Mouse (Mus musculus) midbrain, postnatal 0 days (tissue): ENCODE data around the gene Helz2. TPM values are rescaled to one million over a fixed set of nuclear protein-coding genes. Genes with fewer than 3 reads are reported as not detected.

Source experiments
- ATAC-seq: fragments of 200-750 bp; cut with Nextera tagmentation; 2 replicates; pipeline ENCODE4 v1.8.0; 2017; ENCODE audit warnings: moderate number of reproducible peaks, mild to moderate bottlenecking, moderate TSS enrichment, moderate library complexity; ENCODE audit not compliant: low FRiP score
- DNase-seq: peaks from one replicate; pipeline ENCODE4 v3.0.0-alpha.2; 2015; ENCODE audit warnings: low spot score
- H3K27ac ChIP-seq: fragments of 300-500 bp; sonication (generic); 2 replicates; pipeline ENCODE4 v1.5.1; 2014; ENCODE audit warnings: low read depth, mild to moderate bottlenecking, low read length, mixed read lengths
- H3K27me3 ChIP-seq: fragments of 300-500 bp; sonication (generic); 2 replicates; pipeline ENCODE4 v1.6.1; 2014; ENCODE audit warnings: low read length, control low read depth, mixed read lengths; ENCODE audit not compliant: insufficient read depth
- H3K36me3 ChIP-seq: fragments of 300-500 bp; sonication (generic); 2 replicates; pipeline ENCODE4 v1.6.1; 2014; ENCODE audit warnings: low read length, control low read depth, mixed read lengths; ENCODE audit not compliant: insufficient read depth
- H3K4me1 ChIP-seq: fragments of 300-500 bp; sonication (generic); 2 replicates; pipeline ENCODE4 v1.6.1; 2014; ENCODE audit warnings: mild to moderate bottlenecking, control low read depth, antibody characterized with exemption, low read length, mixed read lengths; ENCODE audit not compliant: insufficient read depth
- H3K4me2 ChIP-seq: fragments of 300-500 bp; sonication (generic); 2 replicates; pipeline ENCODE4 v1.6.1; 2014; ENCODE audit warnings: low read depth, mild to moderate bottlenecking, low read length, mixed read lengths; ENCODE audit not compliant: poor library complexity, severe bottlenecking
- H3K4me3 ChIP-seq: fragments of 300-500 bp; sonication (generic); 2 replicates; pipeline ENCODE4 v1.5.1; 2014; ENCODE audit warnings: low read depth, mild to moderate bottlenecking, low read length, moderate library complexity
- H3K9ac ChIP-seq: fragments of 300-500 bp; sonication (generic); replicated peaks from 2 replicates; pipeline ENCODE4 v1.6.1; 2014; ENCODE audit warnings: mild to moderate bottlenecking, low read length, moderate library complexity, mixed read lengths; ENCODE audit not compliant: poor library complexity, severe bottlenecking
- H3K9me3 ChIP-seq: fragments of 300-500 bp; sonication (generic); 2 replicates; pipeline ENCODE4 v1.6.1; 2016; ENCODE audit warnings: low read length, control low read depth
- CTCF ChIP-seq: IDR thresholded peaks from 2 replicates; pipeline ENCODE4 v1.5.1; 2016; ENCODE audit warnings: antibody characterized with exemption, mild to moderate bottlenecking
- WGBS: fragments of 180-500 bp; shearing (Covaris S2); extraction: QIAGEN DNeasy Blood & Tissue Kit; methylation state at CpG from one replicate; pipeline ENCODE4 v1.1.7; 2014; 5-methylcytosine and 5-hydroxymethylcytosine counted together
- polyA plus RNA-seq: library from polyadenylated mRNA; unstranded; fragments of >200 nt; fragmentation: Nextera tagmentation; extraction: Ambion mirVana; gene quantifications from 2 replicates; pipeline ENCODE4 v1.2.1, GENCODE M21; 2015
- total RNA-seq: library from RNA; depleted of rRNA; stranded (reverse); fragments of >200 nt; gene quantifications from 2 replicates; pipeline ENCODE4 v1.2.3, GENCODE M21; 2014

The Helz2 gene
- total and polyA plus RNA-seq, 2 experiments from 2014 or later = 0.16 to 3.7 TPM

DNA sequence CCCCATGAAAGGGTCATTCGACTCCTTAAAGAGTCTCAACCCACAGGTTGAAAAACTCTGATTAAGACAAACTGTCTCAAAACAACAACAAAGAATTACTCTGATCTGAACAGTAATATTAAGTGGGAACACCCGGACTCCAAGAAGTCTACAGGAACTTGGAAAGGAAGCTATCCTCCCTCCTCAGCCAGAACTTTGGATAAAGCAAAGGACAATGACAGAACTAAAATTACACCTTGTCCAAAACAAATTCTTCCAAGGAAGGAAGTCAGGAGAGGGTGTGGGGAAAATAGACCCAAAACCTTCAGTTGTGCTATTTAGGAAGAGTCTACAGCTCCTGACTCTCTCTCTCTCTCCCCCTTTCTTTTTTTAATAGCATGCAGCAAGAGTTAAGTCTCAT lies 30.3 kb upstream of the Helz2 start:
- no peak overlapping the region for H3K9ac ChIP-seq
- no peak overlapping the region for H3K27ac ChIP-seq
- no peaks in the 10 kb centered on the region for H3K9me3 ChIP-seq
- H3K27me3 ChIP-seq = no peaks in the 10 kb centered on the region
- no peaks in the 10 kb centered on the region for H3K4me1 ChIP-seq
- ATAC-seq (no peak), DNase-seq (no peak)
- 98% methylated on average over 2 of the region's 2 CpGs for WGBS
- no peak overlapping the region for H3K4me2 ChIP-seq
- peaks cover 24% of the 10 kb centered on the region for H3K36me3 ChIP-seq
- TF ChIP-seq CTCF = no peak
- no peak overlapping the region for H3K4me3 ChIP-seq

DNA sequence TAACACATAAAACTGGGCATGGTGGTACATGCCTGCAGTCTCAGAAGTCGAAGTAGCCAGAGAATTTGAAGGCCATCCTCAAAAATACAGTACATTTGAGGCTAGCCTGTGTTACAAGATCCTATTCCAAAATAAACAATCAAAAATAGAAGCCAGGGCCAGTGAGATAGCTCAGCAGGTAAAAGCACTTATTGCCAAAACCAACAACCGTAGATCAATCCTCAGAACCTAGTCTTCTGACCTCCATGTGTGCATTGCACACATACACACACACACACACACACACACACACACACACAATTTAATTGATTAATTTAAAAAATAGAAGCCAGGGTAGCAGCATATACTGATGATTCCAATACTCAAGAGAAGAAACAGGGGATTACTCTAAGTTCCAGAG lies 25.0 kb upstream of the Helz2 start:
- H3K4me1 ChIP-seq = no peaks in the 10 kb centered on the region
- WGBS = 98% methylated on average over 2 of the region's 2 CpGs
- H3K4me2 ChIP-seq = no peak overlapping the region
- no peak overlapping the region for H3K4me3 ChIP-seq
- no peak overlapping the region for H3K27ac ChIP-seq
- DNase-seq (no peak), ATAC-seq (no peak)
- no peak overlapping the region for H3K9ac ChIP-seq
- no peaks in the 10 kb centered on the region for H3K9me3 ChIP-seq
- no peaks in the 10 kb centered on the region for H3K27me3 ChIP-seq
- TF ChIP-seq CTCF = no peak
- H3K36me3 ChIP-seq = peaks cover 33% of the 10 kb centered on the region

DNA sequence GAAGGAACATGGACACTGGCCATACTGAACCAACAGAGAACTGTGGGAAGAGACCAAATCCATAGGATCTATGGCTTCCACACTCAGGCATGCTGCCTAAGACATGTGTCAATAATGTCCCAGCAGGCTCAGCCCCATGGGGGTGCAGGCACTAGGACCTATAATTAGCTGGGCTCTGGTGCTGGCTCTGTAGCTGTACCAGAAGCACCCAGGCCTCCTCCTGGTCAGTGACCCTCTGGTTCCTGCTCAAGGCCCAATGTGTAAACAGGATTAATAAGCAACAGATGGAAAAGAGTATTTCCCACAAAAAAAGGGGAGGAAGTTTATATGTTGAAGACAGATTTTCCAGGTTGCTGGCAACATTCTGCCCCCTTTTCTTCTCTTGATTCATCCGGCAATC lies 11.4 kb upstream of the Helz2 start:
- Histone ChIP-seq H3K4me3 (no peak overlapping the region), H3K9me3 (no peaks in the 10 kb centered on the region), H3K4me2 (no peak overlapping the region), H3K4me1 (no peaks in the 10 kb centered on the region), H3K27ac (no peak overlapping the region), H3K9ac (no peak overlapping the region), H3K36me3 (peaks cover 43% of the 10 kb centered on the region), H3K27me3 (no peaks in the 10 kb centered on the region)
- 82% methylated on average over 1 of the region's 1 CpGs for WGBS
- TF ChIP-seq CTCF = no peak
- ATAC-seq (no peak), DNase-seq (no peak)

DNA sequence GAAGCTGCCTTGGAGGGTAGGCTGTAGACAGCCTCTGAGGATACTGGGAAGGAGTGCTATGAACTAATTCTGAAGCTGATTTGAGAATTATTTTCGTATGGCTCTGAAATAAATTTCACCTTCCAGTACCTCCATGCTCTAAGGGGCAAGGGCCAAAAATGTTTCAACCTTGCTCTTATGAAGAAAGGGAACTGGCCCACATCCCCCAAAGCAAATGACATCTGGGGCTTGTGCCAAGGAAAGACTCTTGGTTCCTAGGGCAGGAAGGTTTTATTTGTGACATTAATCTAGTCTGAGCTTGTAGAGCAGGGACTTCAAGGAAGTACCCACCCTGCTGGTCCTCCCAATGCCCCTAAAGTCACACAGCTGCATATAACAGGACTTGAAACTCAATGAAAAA lies 10.0 kb upstream of the Helz2 start:
- no peak for TF ChIP-seq CTCF
- no peak for ATAC-seq

DNA sequence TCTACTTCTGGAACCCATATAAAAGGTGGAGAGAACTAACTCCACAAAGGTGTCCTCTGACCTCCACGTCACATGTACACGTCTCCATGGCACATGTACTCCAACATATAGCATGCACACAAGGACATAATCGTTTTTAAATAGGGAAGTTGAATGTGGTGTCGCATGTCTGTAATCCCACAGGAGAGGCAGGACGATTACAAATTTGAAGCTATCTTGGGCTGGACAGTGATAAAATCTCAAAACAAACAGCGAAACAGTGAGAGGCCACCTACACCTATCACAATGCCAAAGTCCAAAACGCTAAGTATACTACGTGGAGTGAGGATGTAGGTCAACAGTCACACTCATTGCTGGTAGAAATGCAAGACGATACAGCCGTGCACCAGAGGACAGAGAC lies 7.4 kb upstream of the Helz2 start:
- WGBS = 90% methylated on average over 10 of the region's 10 CpGs
- no peak for TF ChIP-seq CTCF
- no peak for ATAC-seq

More for the DNA sequence above, 10.0 kb upstream of the Helz2 start:
- Histone ChIP-seq H3K4me3 (no peak overlapping the region), H3K27ac (no peak overlapping the region), H3K9me3 (no peaks in the 10 kb centered on the region), H3K4me1 (no peaks in the 10 kb centered on the region), H3K27me3 (no peaks in the 10 kb centered on the region), H3K4me2 (no peak overlapping the region), H3K36me3 (peaks cover 39% of the 10 kb centered on the region), H3K9ac (no peak overlapping the region)
- no peak for DNase-seq
- 83% methylated on average over 1 of the region's 1 CpGs for WGBS

DNA sequence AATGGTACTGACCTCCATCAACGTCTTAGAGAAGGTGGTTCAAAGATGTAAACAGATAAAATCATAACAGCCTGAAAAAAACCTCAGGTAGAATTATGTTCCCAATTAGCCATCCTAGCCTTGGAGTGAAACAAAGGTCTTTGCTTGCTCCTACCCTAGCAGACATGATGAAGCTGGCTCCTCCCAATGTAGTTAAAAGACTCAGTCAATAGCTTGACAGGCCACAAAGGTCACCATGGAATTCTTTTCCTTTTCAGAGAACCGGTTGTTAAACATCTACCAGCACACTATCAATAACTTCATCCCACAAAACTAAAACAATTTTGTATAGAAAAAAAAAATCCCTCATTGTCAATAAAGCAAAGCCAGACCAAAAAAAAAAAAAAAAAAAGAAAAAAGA lies 3.2 kb upstream of the Helz2 start:
- H3K36me3 ChIP-seq = no peaks in the 10 kb centered on the region
- TF ChIP-seq CTCF = no peak
- H3K4me3 ChIP-seq = no peak overlapping the region
- no peaks in the 10 kb centered on the region for H3K27me3 ChIP-seq
- H3K27ac ChIP-seq = no peak overlapping the region
- H3K9ac ChIP-seq = no peak overlapping the region
- WGBS = 34% methylated on average over 2 of the region's 2 CpGs
- H3K4me2 ChIP-seq = no peak overlapping the region
- no peaks in the 10 kb centered on the region for H3K4me1 ChIP-seq
- H3K9me3 ChIP-seq = no peaks in the 10 kb centered on the region
- no peak for DNase-seq
- ATAC-seq = no peak

More for the DNA sequence above, 7.4 kb upstream of the Helz2 start:
- Histone ChIP-seq H3K4me3 (no peak overlapping the region), H3K27me3 (no peaks in the 10 kb centered on the region), H3K36me3 (peaks cover 18% of the 10 kb centered on the region), H3K4me2 (no peak overlapping the region), H3K27ac (no peak overlapping the region), H3K4me1 (no peaks in the 10 kb centered on the region), H3K9me3 (no peaks in the 10 kb centered on the region), H3K9ac (no peak overlapping the region)
- no peak for DNase-seq
